Mouse (Mus musculus) kidney, postnatal 25 days (tissue): Measurements from ENCODE around the gene Nptx1.

Source experiments
- DNase-seq, 2 experiments: peaks; one replicate each; pipeline ENCODE4 v3.0.0; 2021; ENCODE audit warnings: mixed read lengths in 2 of 2

The Nptx1 gene

DNA sequence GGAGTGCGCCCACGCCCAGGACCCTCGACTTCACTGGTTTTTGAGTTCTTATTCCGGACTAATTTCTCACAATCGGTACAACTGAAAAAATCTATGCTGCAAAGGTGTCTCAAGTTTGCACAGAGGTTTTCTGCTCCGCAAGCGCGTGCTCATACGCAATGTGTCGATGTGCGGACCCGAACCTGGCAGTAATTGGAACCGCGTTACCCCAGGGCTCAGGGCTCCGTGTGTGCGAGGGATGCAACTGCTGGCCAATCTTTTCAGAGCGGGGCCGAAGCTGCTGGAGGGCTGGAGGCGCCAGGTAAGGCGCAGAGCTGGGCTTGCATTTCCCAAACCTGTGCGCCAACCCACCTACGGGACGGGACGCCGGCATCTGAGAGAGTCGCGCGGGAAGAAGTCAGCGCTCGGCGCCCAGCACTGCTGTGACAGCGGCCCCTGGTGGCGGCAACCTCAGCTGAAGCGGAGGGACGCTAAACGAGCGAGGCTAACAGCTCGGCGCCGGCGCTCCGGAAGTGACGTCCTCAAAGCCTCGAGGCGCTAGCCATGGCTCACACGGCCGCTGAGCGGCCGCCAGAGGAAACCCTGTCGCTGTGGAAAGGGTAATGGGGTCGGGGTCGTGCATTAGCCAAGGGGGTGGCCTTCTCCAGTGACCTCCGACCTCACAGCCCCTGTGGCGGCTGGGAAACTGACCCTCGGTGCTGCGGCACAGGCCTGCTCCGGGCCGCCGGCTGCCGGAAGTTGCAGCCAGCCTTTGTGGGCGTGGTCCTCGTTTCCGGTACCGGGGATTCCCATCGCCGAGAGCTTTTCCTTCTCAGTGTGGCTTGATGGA, 56.5 kb downstream of the Nptx1 start, which contains the start of gene Endov:
Endov (plus strand) TSS at position 487 of the 829 bp plus-strand sequence.
- peak; percentile 98 to 100 for DNase-seq
